Mouse (Mus musculus) c-Kit-positive CD71-positive TER-119-positive erythroid progenitor cells, embryonic 14.5 days (primary cell): ENCODE results near the gene Cop1.

Source experiments
- DNase-seq: peaks from one replicate; pipeline ENCODE4 v3.0.0-alpha.2; 2013; ENCODE audit warnings: low spot score

Gene Cop1

GRCm38 (mm10) chr1:159290219-159290618 is 58.1 kb downstream of the Cop1 start:
- DNase-seq = peak; percentile 19

- no peak for DNase-seq
These were observed 58.7 kb downstream of the Cop1 start for GRCm38 (mm10) chr1:159290859-159291258.

GRCm38 (mm10) chr1:159301418-159302082 is 69.4 kb downstream of the Cop1 start:
- no peak for DNase-seq

DNA sequence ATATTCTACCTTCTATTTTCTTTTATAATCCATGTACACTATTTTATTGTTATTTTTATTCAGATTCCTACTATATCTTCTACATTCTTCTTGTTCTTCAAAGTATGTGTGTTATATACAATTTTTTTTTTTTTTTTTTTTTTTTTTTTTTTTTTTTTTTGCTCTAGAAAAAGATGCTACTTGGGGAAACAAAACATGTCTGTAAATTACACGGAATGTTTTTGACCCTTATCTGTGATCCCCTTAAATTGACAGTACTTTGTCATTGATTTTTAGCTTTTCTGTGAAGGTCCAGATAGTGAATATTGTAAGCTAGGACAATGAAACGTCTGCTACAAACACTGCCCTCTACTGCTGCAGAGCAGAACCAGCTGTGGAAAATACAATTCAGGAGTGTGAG is 81.5 kb downstream of the Cop1 start:
- DNase-seq = no peak

GRCm38 (mm10) chr1:159322586-159322985 is 90.5 kb downstream of the Cop1 start:
- no peak for DNase-seq

DNA sequence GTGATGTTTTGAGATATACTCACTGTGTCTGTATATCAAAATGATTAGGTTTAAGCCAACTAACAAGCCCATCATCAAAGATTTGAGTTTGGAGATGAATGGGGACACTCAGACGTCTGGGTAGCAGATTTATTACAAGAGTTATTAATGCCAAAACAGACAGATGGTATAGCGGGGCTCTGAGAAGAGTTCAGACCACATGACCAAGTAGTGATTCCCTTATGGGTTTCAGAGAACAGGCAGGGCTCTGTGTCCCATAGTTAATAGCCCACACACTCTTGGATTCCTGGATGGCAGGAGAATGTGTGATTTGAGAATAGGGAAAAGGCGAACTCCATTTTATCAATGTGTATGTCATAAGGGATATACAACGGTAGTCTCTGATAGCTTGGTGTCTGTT is 98.9 kb downstream of the Cop1 start:
- DNase-seq = no peak

DNA sequence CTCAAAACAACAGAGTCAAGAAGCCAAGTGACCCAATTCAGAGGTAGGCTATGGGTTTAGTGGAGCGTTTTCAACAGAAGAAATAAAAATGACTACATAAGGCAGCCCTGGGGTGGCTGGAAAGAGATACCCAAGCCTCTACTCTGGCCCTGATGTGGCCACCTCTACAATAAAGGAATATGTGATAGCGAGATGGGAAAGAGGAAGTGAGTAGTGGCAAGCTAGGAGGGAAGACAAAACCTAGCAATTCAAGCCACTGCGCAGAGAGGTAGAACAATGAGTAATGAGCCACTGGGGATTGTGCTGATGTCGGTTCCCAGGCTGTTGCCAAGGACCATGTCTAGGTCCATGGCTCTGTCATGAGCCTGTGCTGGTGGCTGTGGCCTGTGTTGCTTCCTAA is 102.0 kb downstream of the Cop1 start:
- DNase-seq = no peak

DNA sequence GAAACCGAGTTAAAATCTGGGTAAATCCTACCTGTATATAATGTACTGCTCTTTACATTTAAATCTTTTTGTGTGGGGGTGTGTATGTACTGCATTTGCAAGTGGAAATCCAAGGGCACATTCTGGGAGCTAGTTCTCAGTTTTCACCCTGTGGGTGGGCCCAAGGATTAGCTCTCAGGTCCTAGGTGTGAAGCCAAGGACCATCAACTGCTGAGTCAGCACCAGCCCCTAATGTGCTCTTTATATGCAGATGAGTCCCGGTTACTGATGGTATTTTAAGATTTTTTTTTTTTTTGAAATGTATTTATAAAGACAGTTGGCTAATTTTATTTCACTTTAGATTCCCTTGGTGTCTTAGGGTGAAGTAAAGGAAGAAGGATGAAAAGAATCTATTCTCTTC is 110.2 kb downstream of the Cop1 start:
- no peak for DNase-seq

GRCm38 (mm10) chr1:159355027-159355570 is 123.0 kb downstream of the Cop1 start:
- no peak for DNase-seq

DNA sequence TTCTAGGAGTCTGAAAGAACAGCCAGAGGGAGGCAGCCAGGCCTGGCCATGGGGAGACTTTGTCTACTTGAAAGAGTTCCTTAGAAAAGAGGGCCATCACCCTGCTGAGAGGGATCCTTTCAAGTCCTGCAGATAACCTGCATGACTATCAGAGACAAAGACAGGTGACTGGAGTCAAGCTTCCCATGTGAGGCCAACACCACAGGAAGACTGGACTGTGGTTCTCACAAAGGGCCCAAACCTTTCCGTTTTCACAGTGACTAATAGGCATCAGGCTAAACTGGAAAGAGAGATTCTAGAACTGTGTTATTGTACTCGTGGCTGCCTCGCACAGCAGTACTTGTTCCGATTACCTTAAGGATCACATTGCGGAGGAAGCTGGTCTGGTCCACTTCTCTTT is 126.6 kb downstream of the Cop1 start:
- DNase-seq = no peak

DNA sequence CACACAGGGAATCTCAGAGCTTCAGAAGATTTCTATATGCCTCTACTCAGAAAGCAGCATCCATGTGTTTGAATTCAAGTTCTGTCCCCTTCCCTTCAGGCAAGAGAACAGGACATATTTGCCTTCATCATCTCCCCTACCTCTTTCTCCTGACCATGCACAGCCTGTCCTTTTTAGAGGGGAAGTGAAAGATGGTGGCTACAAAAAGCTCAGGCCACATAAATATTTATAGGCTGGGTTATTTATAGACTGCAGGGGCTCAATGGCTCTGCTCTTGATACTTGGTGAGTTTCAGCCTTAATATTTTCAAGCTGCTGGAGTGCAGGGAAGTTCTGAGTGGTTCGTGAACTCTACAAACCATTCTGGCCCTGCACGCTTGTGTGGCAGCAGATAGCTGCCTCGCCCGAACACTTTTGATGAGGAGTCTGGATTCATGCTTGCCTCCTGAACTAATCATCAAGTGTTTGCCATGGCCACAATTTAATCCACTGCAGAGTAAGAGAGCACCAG is 139.8 kb downstream of the Cop1 start:
- no peak for DNase-seq

DNA sequence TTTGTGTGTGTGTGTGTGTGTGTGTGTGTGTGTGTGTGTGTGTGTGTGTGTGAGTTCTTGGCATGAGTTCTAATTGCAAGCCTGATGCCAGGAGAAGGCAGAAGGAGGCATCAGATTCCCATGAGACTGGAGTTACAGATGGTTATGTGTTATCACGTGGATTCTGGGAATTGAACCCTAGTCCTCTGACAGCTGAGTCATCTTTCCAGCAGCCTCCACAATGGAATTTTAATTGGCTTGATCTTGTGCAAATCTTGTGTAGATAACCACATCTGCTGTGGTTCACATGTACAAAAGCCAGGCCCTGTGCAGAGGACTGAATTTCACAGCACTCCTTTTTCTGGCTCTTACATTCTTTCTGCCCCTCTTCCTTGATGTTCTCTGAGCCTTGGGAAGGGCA is 150.1 kb downstream of the Cop1 start:
- DNase-seq = no peak

DNA sequence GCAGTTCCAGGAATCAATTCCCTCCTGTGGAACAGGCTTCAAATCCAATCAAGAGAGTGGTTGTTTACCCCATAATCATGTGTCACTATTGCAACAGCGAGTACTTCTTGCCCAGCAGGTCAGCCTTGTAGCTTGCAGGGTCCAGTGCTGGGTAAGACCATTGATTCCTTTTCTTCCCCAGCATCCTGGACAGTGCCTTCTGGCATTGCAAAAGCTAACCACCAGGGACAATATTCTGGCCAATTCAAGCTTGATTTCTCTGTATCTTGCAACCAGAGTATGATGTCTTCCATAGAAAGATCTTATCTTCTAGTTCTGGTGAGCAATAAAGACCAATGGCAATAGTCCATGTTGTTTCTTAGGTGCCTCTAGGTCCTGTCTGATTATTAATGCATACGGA is 150.8 kb downstream of the Cop1 start:
- DNase-seq = no peak

DNA sequence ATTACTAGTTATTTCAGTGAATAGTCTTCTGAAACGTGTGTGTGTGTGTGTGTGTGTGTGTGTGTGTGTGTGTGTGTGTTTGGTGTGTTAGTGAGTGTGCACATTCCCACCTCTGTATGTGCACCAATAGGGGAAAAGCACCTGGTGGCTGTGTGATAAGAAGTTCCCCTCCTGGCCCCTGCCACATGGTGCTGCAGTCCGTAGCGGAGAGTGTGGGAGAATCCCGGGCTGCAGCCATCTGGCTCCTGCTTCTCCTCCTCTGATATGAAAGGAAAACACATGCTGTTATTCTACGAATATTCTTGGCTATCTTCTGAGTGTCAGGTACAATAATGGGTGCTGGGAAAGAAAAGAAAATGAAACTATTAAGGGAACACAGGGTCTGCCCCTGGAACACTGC is 154.3 kb downstream of the Cop1 start:
- DNase-seq = no peak

- no peak for DNase-seq
These were observed 156.5 kb downstream of the Cop1 start for GRCm38 (mm10) chr1:159388565-159389024.

DNA sequence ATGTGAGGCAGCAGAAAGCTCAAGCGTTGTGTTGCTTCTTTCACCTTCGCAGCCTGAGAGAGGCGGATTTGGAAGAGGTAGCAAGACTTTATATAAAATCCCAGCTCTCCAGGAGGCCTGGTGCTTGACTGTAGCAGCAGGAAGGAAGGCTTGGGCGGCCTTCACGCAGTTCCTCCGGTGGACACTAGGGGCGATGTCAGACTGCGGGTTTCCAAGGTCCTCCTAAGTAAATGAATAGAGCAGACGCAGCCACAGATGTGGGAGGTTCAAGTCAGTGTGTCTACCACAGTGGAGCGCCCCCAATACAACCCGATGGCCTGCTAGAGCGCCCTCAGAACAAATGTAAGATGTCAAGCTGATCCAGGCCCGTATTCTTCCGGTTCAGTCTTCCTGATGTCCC is 157.9 kb downstream of the Cop1 start:
- peak; percentile 26 for DNase-seq

DNA sequence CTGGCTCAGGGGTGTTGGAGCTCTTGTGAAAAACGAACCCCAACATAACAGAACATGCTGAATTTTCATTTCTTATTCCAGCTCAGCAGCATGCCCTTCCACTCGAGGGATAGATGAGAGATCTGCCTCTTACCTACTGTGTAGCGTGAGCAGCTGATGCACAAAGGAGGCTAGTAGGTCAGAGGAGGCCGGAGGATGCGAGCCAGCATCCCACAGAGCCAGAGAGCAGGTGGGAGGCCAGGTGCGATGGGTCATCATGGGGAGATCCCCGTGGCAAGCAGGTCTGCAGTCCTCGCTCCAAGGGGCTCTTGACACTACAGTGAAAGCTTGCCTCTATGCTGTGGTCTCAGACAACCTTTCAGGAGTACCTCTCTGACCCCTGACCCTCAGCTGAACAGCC is 160.5 kb downstream of the Cop1 start:
- no peak for DNase-seq

- DNase-seq = no peak
These were observed 161.1 kb downstream of the Cop1 start for GRCm38 (mm10) chr1:159393070-159393699.

DNA sequence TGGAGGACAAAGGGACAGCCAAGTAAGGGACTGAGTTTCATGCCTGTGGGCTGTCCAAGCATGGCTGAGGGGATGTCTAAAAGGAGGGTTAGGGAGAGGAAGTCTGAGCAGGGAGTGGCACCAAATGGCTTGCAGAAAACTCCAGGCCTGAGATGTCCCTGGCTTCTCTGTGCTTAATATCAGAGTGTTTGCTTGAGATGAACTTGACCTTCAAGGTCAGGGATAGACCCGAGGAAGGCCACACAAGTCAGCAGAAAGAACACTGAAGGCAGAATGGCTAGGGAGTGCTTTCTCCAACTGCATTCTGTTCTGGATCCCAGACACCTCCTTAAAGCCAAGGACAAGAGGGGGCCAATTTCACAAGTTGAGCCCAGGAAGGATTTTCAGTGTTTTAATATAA is 161.8 kb downstream of the Cop1 start:
- no peak for DNase-seq

GRCm38 (mm10) chr1:159396515-159396914 is 164.4 kb downstream of the Cop1 start:
- DNase-seq = peak; percentile 2
